Mouse (Mus musculus): Measurements from ENCODE around the gene Nsun6.

Nsun6 gene

GRCm38 (mm10) chr2:14992531-14992930, 62.3 kb downstream of the Nsun6 start:
- no peak for DNase-seq (ENCODE audit: low read depth)

GRCm38 (mm10) chr2:14989350-14989749, 65.5 kb downstream of the Nsun6 start:
- DNase-seq (ENCODE audit: low read depth) = no peak

GRCm38 (mm10) chr2:14988451-14988850, 66.4 kb downstream of the Nsun6 start:
- no peak for DNase-seq (ENCODE audit: low read depth)

GRCm38 (mm10) chr2:14984029-14984428, 70.8 kb downstream of the Nsun6 start:
- no peak for DNase-seq (ENCODE audit: low read depth)

GRCm38 (mm10) chr2:14961493-14961892, 93.4 kb downstream of the Nsun6 start:
- DNase-seq (ENCODE audit: low read depth) = no peak

GRCm38 (mm10) chr2:14960963-14961488, 93.8 kb downstream of the Nsun6 start:
- no peak for DNase-seq (ENCODE audit: low read depth)

- no peak for DNase-seq (ENCODE audit: low read depth)
Observed at GRCm38 (mm10) chr2:14953090-14953489, 101.8 kb downstream of the Nsun6 start.

Measured in c-Kit-positive CD71-positive TER-119-negative erythroid progenitor cells, embryonic 14.5 days (primary cell).